Mouse (Mus musculus) midbrain, embryonic 12.5 days (tissue): ENCODE results near the gene Gm6309. TPM values are rescaled to one million over a fixed set of nuclear protein-coding genes. Genes with fewer than 3 reads are reported as not detected.
"Not testable (repeated sequence)": the region's sequence is repeated elsewhere in the genome, so short reads cannot be mapped to it uniquely, and the experiment has no call there.

ENCODE experiments used
- ATAC-seq: fragments of 200-750 bp; cut with Nextera tagmentation; 2 replicates; pipeline ENCODE4 v1.8.0; 2017; ENCODE audit warnings: low read depth, moderate TSS enrichment, moderate library complexity; ENCODE audit not compliant: low FRiP score
- H3K27ac ChIP-seq: fragments of 300-500 bp; sonication (generic); replicated peaks from 2 replicates; pipeline ENCODE4 v1.5.1; 2016; ENCODE audit warnings: mild to moderate bottlenecking
- H3K27me3 ChIP-seq: fragments of 300-500 bp; sonication (generic); 2 replicates; pipeline ENCODE4 v1.6.1; 2016; ENCODE audit warnings: mild to moderate bottlenecking
- H3K36me3 ChIP-seq: fragments of 300-500 bp; sonication (generic); 2 replicates; pipeline ENCODE4 v1.6.1; 2016
- H3K4me1 ChIP-seq: fragments of 300-500 bp; sonication (generic); 2 replicates; pipeline ENCODE4 v1.6.1; 2016
- H3K4me2 ChIP-seq: fragments of 300-500 bp; sonication (generic); replicated peaks from 2 replicates; pipeline ENCODE4 v1.6.1; 2016; ENCODE audit warnings: mild to moderate bottlenecking, moderate library complexity
- H3K4me3 ChIP-seq: fragments of 300-500 bp; sonication (generic); 2 replicates; pipeline ENCODE4 v1.5.1; 2016; ENCODE audit warnings: mild to moderate bottlenecking
- H3K9ac ChIP-seq: fragments of 300-500 bp; sonication (generic); replicated peaks from 2 replicates; pipeline ENCODE4 v1.6.1; 2016; ENCODE audit warnings: mild to moderate bottlenecking, moderate library complexity
- H3K9me3 ChIP-seq: fragments of 300-500 bp; sonication (generic); 2 replicates; pipeline ENCODE4 v1.6.1; 2016; ENCODE audit warnings: mild to moderate bottlenecking
- WGBS: fragments of 180-500 bp; shearing (Covaris S2); methylation state at CpG from one replicate; pipeline ENCODE4 v1.1.7; 2016; 5-methylcytosine and 5-hydroxymethylcytosine counted together
- polyA plus RNA-seq: library from polyadenylated mRNA; unstranded; fragments of >200 nt; fragmentation: Nextera tagmentation; extraction: Ambion mirVana; gene quantifications from 2 replicates; pipeline ENCODE4 v1.2.1, GENCODE M21; 2016

Gm6309 gene
- polyA plus RNA-seq, result not detected in 2 replicates

- not testable (repeated sequence) for H3K9ac ChIP-seq, H3K4me2 ChIP-seq, H3K4me3 ChIP-seq, H3K4me1 ChIP-seq, H3K27ac ChIP-seq, H3K9me3 ChIP-seq, H3K36me3 ChIP-seq, ATAC-seq, H3K27me3 ChIP-seq
- WGBS, result 72% methylated on average over 2 of the region's 2 CpGs
Measured at GRCm38 (mm10) chr5:146170621-146171020, at the start of gene Gm6309. Gene Gm6309, minus strand, starts transcription at chr5:146170721.

- Histone ChIP-seq H3K9ac (no peak overlapping the region), H3K9me3 (no peaks in the 10 kb centered on the region), H3K36me3 (peaks cover 88% of the 10 kb centered on the region), H3K4me1 (no peaks in the 10 kb centered on the region), H3K27ac (no peak overlapping the region), H3K27me3 (no peaks in the 10 kb centered on the region), H3K4me2 (no peak overlapping the region), H3K4me3 (no peak overlapping the region)
- 95% methylated on average over 5 of the region's 5 CpGs for WGBS
- no peak for ATAC-seq
Measured at GRCm38 (mm10) chr5:146205537-146205936, 35.0 kb upstream of the Gm6309 start.

GRCm38 (mm10) chr5:146203921-146204320, 33.4 kb upstream of the Gm6309 start:
- Histone ChIP-seq H3K4me1 (no peaks in the 10 kb centered on the region), H3K27ac (no peak overlapping the region), H3K36me3 (peaks cover 76% of the 10 kb centered on the region), H3K4me3 (no peak overlapping the region), H3K27me3 (no peaks in the 10 kb centered on the region), H3K9ac (no peak overlapping the region), H3K9me3 (no peaks in the 10 kb centered on the region), H3K4me2 (no peak overlapping the region)
- ATAC-seq, result no peak
- 84% methylated on average over 2 of the region's 2 CpGs for WGBS

- no peak overlapping the region for H3K9ac ChIP-seq
- H3K4me1 ChIP-seq, result no peaks in the 10 kb centered on the region
- H3K36me3 ChIP-seq, result peaks cover 43% of the 10 kb centered on the region
- no peaks in the 10 kb centered on the region for H3K27me3 ChIP-seq
- ATAC-seq, result no peak
- 99% methylated on average over 6 of the region's 6 CpGs for WGBS
- no peak overlapping the region for H3K4me3 ChIP-seq
- no peaks in the 10 kb centered on the region for H3K9me3 ChIP-seq
- H3K27ac ChIP-seq, result no peak overlapping the region
- no peak overlapping the region for H3K4me2 ChIP-seq
Measured at GRCm38 (mm10) chr5:146200580-146200979, 30.1 kb upstream of the Gm6309 start.

- H3K9ac ChIP-seq, result no peak overlapping the region
- ATAC-seq, result no peak
- H3K4me2 ChIP-seq, result no peak overlapping the region
- WGBS, result 85% methylated on average over 2 of the region's 2 CpGs
- H3K4me3 ChIP-seq, result no peak overlapping the region
- no peaks in the 10 kb centered on the region for H3K4me1 ChIP-seq
- peaks cover 33% of the 10 kb centered on the region for H3K36me3 ChIP-seq
- no peak overlapping the region for H3K27ac ChIP-seq
- H3K27me3 ChIP-seq, result no peaks in the 10 kb centered on the region
- no peaks in the 10 kb centered on the region for H3K9me3 ChIP-seq
Measured at GRCm38 (mm10) chr5:146199540-146199939, 29.0 kb upstream of the Gm6309 start.

GRCm38 (mm10) chr5:146199073-146199472, 28.6 kb upstream of the Gm6309 start:
- Histone ChIP-seq H3K27me3 (no peaks in the 10 kb centered on the region), H3K4me3 (no peak overlapping the region), H3K4me1 (no peaks in the 10 kb centered on the region), H3K36me3 (peaks cover 28% of the 10 kb centered on the region), H3K4me2 (no peak overlapping the region), H3K27ac (no peak overlapping the region), H3K9me3 (no peaks in the 10 kb centered on the region), H3K9ac (no peak overlapping the region)
- ATAC-seq, result no peak

GRCm38 (mm10) chr5:146193360-146193759, 22.8 kb upstream of the Gm6309 start:
- WGBS, result 87% methylated on average over 8 of the region's 8 CpGs
- no peaks in the 10 kb centered on the region for H3K9me3 ChIP-seq
- no peak overlapping the region for H3K4me3 ChIP-seq
- H3K27ac ChIP-seq, result no peak overlapping the region
- H3K4me2 ChIP-seq, result no peak overlapping the region
- ATAC-seq, result no peak
- no peaks in the 10 kb centered on the region for H3K27me3 ChIP-seq
- H3K36me3 ChIP-seq, result no peaks in the 10 kb centered on the region
- H3K4me1 ChIP-seq, result no peaks in the 10 kb centered on the region
- H3K9ac ChIP-seq, result no peak overlapping the region

- Histone ChIP-seq H3K4me2 (no peak overlapping the region), H3K27me3 (no peaks in the 10 kb centered on the region), H3K27ac (no peak overlapping the region), H3K9me3 (no peaks in the 10 kb centered on the region), H3K9ac (no peak overlapping the region), H3K4me3 (no peak overlapping the region), H3K4me1 (no peaks in the 10 kb centered on the region), H3K36me3 (no peaks in the 10 kb centered on the region)
- 59% methylated on average over 3 of the region's 3 CpGs for WGBS
- no peak for ATAC-seq
Measured at GRCm38 (mm10) chr5:146190501-146191269, 20.2 kb upstream of the Gm6309 start.

- H3K27me3 ChIP-seq, result no peaks in the 10 kb centered on the region
- ATAC-seq, result no peak
- H3K36me3 ChIP-seq, result no peaks in the 10 kb centered on the region
- WGBS, result 78% methylated on average over 4 of the region's 4 CpGs
- no peaks in the 10 kb centered on the region for H3K9me3 ChIP-seq
- no peak overlapping the region for H3K4me2 ChIP-seq
- H3K4me1 ChIP-seq, result no peaks in the 10 kb centered on the region
- no peak overlapping the region for H3K9ac ChIP-seq
- no peak overlapping the region for H3K27ac ChIP-seq
- H3K4me3 ChIP-seq, result no peak overlapping the region
Measured at GRCm38 (mm10) chr5:146190093-146190492, 19.6 kb upstream of the Gm6309 start.

GRCm38 (mm10) chr5:146188712-146189111, 18.2 kb upstream of the Gm6309 start:
- Histone ChIP-seq H3K4me2 (no peak overlapping the region), H3K9me3 (peaks cover 6% of the 10 kb centered on the region; the same call in 1 of the 2 replicates), H3K4me1 (no peaks in the 10 kb centered on the region), H3K9ac (no peak overlapping the region), H3K27me3 (no peaks in the 10 kb centered on the region), H3K4me3 (no peak overlapping the region), H3K27ac (no peak overlapping the region), H3K36me3 (no peaks in the 10 kb centered on the region)
- no peak for ATAC-seq
- WGBS, result 88% methylated on average over 7 of the region's 7 CpGs

- no peak for ATAC-seq
- Histone ChIP-seq H3K9ac (no peak overlapping the region), H3K4me2 (no peak overlapping the region), H3K9me3 (peaks cover 11% of the 10 kb centered on the region; the same call in 1 of the 2 replicates), H3K36me3 (no peaks in the 10 kb centered on the region), H3K4me3 (no peak overlapping the region), H3K27ac (no peak overlapping the region), H3K4me1 (no peaks in the 10 kb centered on the region), H3K27me3 (no peaks in the 10 kb centered on the region)
- WGBS, result 82% methylated on average over 1 of the region's 1 CpGs
Measured at GRCm38 (mm10) chr5:146188144-146188543, 17.6 kb upstream of the Gm6309 start.

- not testable (repeated sequence) for H3K36me3 ChIP-seq, H3K4me2 ChIP-seq, H3K4me3 ChIP-seq, ATAC-seq, H3K4me1 ChIP-seq, H3K9ac ChIP-seq, H3K27ac ChIP-seq, H3K27me3 ChIP-seq
- WGBS, result 32% methylated on average over 5 of the region's 5 CpGs
- H3K9me3 ChIP-seq, result peaks cover 11% of the 10 kb centered on the region; the same call in 1 of the 2 replicates
Measured at GRCm38 (mm10) chr5:146187441-146187840, 16.9 kb upstream of the Gm6309 start.

- H3K9ac ChIP-seq, H3K4me2 ChIP-seq, H3K27me3 ChIP-seq, H3K27ac ChIP-seq, H3K36me3 ChIP-seq, H3K4me1 ChIP-seq, H3K4me3 ChIP-seq, ATAC-seq: not testable (repeated sequence)
- 79% methylated on average over 4 of the region's 4 CpGs for WGBS
- H3K9me3 ChIP-seq, result peaks cover 17% of the 10 kb centered on the region; the same call in 1 of the 2 replicates
Measured at GRCm38 (mm10) chr5:146185204-146185603, 14.7 kb upstream of the Gm6309 start, which contains the start of gene 1700001J03Rik. Gene 1700001J03Rik, minus strand, starts transcription at chr5:146185304.
